Mouse (Mus musculus) left cerebral cortex, adult 18-20 months (tissue): Measurements from ENCODE around the gene Azin2. TPM values are rescaled to one million over a fixed set of nuclear protein-coding genes. Genes with fewer than 3 reads are reported as not detected.

ENCODE experiments used
- total RNA-seq, 2 experiments: library from RNA; stranded (reverse); gene quantifications; 2 replicates each; pipeline ENCODE4 v1.2.3; 2021

Azin2 gene
- total RNA-seq, 2 experiments from 2014 or later, result 45.4 to 47.6 TPM

Other genes with a start within 250 kb of the Azin2 start
- under 1 TPM; 0.28 to 0.37 TPM for gene A3galt2, start 207.1 kb downstream of the Azin2 start, total RNA-seq
- 10 to 100 TPM; 23.6 to 27.3 TPM for gene Zfp362, start 156.4 kb downstream of the Azin2 start, total RNA-seq
- 10 to 100 TPM; 17.8 to 19.1 TPM for gene Trim62, start 78.9 kb downstream of the Azin2 start, total RNA-seq
- 10 to 100 TPM; 24.3 to 27.2 TPM for gene Ak2, start 29.5 kb upstream of the Azin2 start, total RNA-seq
- 10 to 100 TPM; 54.7 to 59.3 TPM for gene Rnf19b, start 95.8 kb upstream of the Azin2 start, total RNA-seq
- not detected for gene Tmem54, start 143.1 kb upstream of the Azin2 start, total RNA-seq
- gene Hpca, start 159.6 kb upstream of the Azin2 start, total RNA-seq, result 100 to 1,000 TPM; 684 to 738 TPM
- 10 to 100 TPM; 55.0 to 63.3 TPM for gene Fndc5, start 174.6 kb upstream of the Azin2 start, total RNA-seq
- 10 to 100 TPM; 37.1 to 38.3 TPM for gene S100pbp, start 227.3 kb upstream of the Azin2 start, total RNA-seq
- 100 to 1,000 TPM in 1 of 2 experiments, 10 to 100 TPM in 1; 83.9 to 102 TPM for gene Yars, start 227.3 kb upstream of the Azin2 start, total RNA-seq